Mouse (Mus musculus) olfactory bulb, adult 2 months (tissue): ENCODE measurements around the gene Adck1.

ENCODE experiments used
- CTCF ChIP-seq: fragments of 200-500 bp; IDR thresholded peaks from 2 replicates; pipeline ENCODE4 v1.5.1; 2012; ENCODE audit warnings: low read depth, mild to moderate bottlenecking, low read length, moderate library complexity; ENCODE audit not compliant: insufficient read depth
- POLR2A ChIP-seq: fragments of 200-500 bp; IDR thresholded peaks from 2 replicates; pipeline ENCODE4 v1.6.1; 2012; ENCODE audit warnings: mild to moderate bottlenecking, low read depth, low read length, moderate library complexity; ENCODE audit not compliant: insufficient read depth

GRCm38 (mm10) chr12:88408323-88409047 is 48.1 kb downstream of the Adck1 start:
- TF ChIP-seq CTCF: no peak
- no peak for TF ChIP-seq POLR2A
